Mouse (Mus musculus): ENCODE results near the gene Fras1. TPM values are rescaled to one million over a fixed set of nuclear protein-coding genes. Genes with fewer than 3 reads are reported as not detected.

The Fras1 gene
- polyA plus RNA-seq (2017; shearing (Covaris generic)), result under 1 TPM; 0.12 to 0.24 TPM

DNA sequence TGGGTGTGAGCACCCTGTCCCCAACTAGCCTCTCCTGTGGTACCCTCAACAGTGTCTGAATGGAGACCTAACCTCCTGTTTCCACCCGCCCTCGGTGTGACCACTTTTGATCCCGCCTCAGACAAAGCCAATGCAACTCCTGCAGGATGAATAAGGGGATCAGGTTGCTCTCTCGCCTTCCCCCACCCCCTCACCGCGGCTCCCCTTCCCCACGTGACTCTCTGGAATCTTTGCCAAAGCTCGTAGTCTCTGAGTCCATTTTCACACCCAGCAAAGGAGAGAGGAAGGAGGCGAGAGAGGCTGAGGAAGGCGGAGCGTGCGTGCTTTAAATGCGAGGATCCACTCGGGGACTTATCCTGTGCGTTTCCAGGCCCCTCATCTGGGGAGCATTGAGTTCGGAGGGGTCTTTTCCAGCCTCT is at the start of gene Fras1:
Gene Fras1 (plus strand): TSS at position 389 of the 419 bp plus-strand sequence.

DNA sequence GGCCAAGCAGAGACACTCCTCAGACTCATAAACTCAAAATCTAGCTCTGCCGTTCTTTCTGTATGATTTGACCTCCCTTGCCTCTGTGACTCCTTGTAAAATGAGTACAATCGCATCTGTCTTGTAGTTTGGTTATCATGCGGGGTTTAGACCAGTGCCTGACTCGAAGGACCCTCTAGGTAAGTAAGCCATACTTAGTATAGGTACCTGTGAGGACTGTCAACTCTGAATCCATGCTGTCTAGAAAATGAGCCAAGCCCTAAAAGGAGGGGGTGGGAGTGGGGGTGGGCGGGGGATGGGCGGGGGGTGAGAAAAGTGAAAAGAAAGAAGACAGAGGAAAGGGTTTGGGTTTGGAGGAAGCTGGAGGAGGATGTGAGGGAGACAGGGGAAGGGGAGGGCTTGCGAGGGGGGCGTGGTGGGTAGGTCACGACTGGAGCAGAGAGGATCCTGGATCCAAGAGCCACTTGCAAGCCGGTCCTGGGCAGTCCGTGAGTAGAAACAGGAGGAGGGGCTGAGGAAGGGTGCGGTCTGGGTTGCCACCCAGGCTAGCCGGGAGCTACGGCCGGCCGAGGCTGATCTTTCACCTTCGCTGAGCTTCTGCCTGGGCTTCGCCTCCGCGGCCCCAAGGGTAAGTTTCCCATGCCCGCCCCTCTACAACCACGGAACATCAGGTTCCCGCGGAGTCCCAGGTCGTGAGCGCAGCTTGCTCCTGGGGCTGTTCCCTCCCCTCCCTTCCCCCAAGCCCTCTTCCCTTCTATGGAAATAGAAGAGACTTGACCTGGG is 419.4 kb downstream of the Fras1 start, which contains the start of gene Anxa3:
Gene Anxa3 (plus strand): TSS at position 404 of the 783 bp plus-strand sequence.

Other genes with a start within 250 kb of the Fras1 start
- 100 to 1,000 TPM in 1 of 2 experiments, 10 to 100 TPM in 1; 69.9 to 108 TPM for gene Cnot6l, start 209.8 kb upstream of the Fras1 start, polyA plus RNA-seq (2017; shearing (Covaris generic))
- 10 to 100 TPM; 18.4 to 21.3 TPM for gene Mrpl1, start 164.5 kb upstream of the Fras1 start, polyA plus RNA-seq (2017; shearing (Covaris generic))